Mouse (Mus musculus) testis, adult 2 months (tissue): ENCODE data around the gene Bhlha15.

Experiments
- CTCF ChIP-seq: fragments of 200-500 bp; IDR thresholded peaks from 2 replicates; pipeline ENCODE4 v1.5.1; 2012; ENCODE audit warnings: low read depth, mild to moderate bottlenecking, inconsistent platforms, low read length, moderate library complexity; ENCODE audit not compliant: control insufficient read depth, insufficient read depth, insufficient replicate concordance
- POLR2A ChIP-seq: fragments of 200-500 bp; IDR thresholded peaks from 2 replicates; pipeline ENCODE4 v1.6.1; 2012; ENCODE audit warnings: low read depth, mild to moderate bottlenecking, inconsistent platforms, low read length, moderate library complexity; ENCODE audit not compliant: control insufficient read depth

DNA sequence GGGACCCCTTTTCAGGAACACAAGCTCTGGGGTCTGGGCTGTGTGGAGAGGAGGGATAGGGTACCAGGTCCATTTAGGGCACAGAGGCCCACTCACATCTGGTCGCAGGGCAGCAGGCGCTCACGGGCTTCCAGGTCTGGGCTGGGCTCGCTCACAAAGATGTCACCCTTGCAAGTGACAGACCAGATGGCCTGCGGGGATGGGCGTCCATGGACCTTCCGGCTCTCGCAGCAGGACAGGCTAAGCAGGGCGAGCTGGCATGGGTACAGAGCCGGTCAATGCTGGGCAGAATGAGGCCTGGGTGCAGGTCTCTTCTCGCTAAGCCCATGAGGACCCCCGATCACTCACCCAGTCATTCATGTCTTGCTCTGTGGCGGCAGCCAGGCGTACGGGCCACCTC lies 16.0 kb downstream of the Bhlha15 start:
- no peak for TF ChIP-seq POLR2A
- no peak for TF ChIP-seq CTCF
